Mouse (Mus musculus) cerebellum, adult 2 months (tissue): Measurements from ENCODE around the gene Lrrk1. TPM values are rescaled to one million over a fixed set of nuclear protein-coding genes. Genes with fewer than 3 reads are reported as not detected.

ENCODE experiments used
- DNase-seq, 2 experiments: peaks; one replicate each; pipeline ENCODE4 v3.0.0; 2021
- H3K27ac ChIP-seq: fragments of 200-500 bp; 2 replicates; pipeline ENCODE4 v1.5.1; 2012; ENCODE audit warnings: low read length, control low read depth, inconsistent platforms; ENCODE audit not compliant: insufficient read depth
- H3K27me3 ChIP-seq: fragments of 200-500 bp; 2 replicates; pipeline ENCODE4 v1.6.1; 2012; ENCODE audit warnings: inconsistent platforms, mild to moderate bottlenecking, low read length, moderate library complexity; ENCODE audit not compliant: control insufficient read depth, insufficient read depth
- H3K4me1 ChIP-seq: fragments of 200-500 bp; 2 replicates; pipeline ENCODE4 v1.6.1; 2011; ENCODE audit warnings: low read length; ENCODE audit not compliant: control insufficient read depth, insufficient read depth
- H3K4me3 ChIP-seq: fragments of 200-500 bp; replicated peaks from 2 replicates; pipeline ENCODE3; 2011; ENCODE audit warnings: mild to moderate bottlenecking, low read depth, low read length, control low read depth; ENCODE audit not compliant: insufficient read depth
- CTCF ChIP-seq: fragments of 200-500 bp; IDR thresholded peaks from 2 replicates; pipeline ENCODE4 v1.5.1; 2011; ENCODE audit warnings: low read depth, mild to moderate bottlenecking, control low read depth, low read length, moderate library complexity, borderline replicate concordance; ENCODE audit not compliant: insufficient read depth
- POLR2A ChIP-seq: fragments of 200-500 bp; IDR thresholded peaks from 2 replicates; pipeline ENCODE4 v1.6.1; 2011; ENCODE audit warnings: low read length, control low read depth, borderline replicate concordance; ENCODE audit not compliant: insufficient read depth
- WGBS: fragments of 180-500 bp; shearing (Covaris S2); methylation state at CpG from one replicate; pipeline ENCODE4 v1.1.7; 2018; 5-methylcytosine and 5-hydroxymethylcytosine counted together
- polyA plus RNA-seq: library from polyadenylated mRNA; depleted of rRNA; stranded (reverse); fragments of >200 nt; gene quantifications from 2 replicates; pipeline ENCODE4 v1.2.3, GENCODE M21; 2012

The Lrrk1 gene
- polyA plus RNA-seq, 1 experiment: 2.6 TPM

DNA sequence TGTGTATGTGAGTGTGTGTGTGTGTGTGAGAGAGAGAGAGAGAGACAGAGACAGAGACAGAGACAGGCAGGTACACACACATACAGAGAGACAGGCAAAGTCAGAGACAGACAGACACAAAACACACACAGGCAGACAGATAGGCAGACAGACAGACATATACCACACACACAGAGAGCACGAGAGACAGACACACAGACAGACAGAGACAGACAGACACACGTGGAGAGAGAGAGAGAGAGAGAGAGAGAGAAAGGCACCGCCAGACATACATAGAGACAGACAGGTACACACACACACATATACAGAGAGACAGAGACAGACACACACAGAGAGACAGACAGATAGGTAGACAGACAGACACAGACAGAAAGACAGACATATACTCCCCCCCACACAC is 138.7 kb downstream of the Lrrk1 start:
- WGBS: 90% methylated on average over 3 of the region's 3 CpGs
- Histone ChIP-seq H3K27me3 (no peaks in the 10 kb centered on the region), H3K4me3 (no peak overlapping the region), H3K27ac (no peak overlapping the region), H3K4me1 (peaks cover 6% of the 10 kb centered on the region; the same call in 1 of the 2 replicates)
- no peak for DNase-seq
- TF ChIP-seq POLR2A: no peak
- no peak for TF ChIP-seq CTCF

DNA sequence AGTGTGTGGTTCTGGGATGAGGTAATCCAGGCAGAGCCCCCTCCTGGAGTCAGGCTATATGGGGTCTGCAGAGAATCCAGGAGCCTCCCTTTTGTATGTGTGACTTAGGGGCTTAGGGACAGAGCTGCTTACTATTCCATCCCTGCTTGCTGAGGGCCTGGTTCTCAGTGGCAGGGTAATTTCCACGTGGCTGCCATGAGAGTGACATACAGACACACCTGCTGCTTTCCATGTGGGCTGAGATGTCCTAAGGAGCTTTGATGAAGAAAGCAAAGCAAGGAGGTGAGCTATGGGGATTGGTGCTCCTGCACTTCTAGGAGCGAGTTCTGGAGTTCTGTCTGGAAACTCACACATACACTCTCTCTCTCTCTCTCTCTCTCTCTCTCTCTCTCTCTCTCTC is 139.1 kb downstream of the Lrrk1 start:
- TF ChIP-seq POLR2A: no peak
- TF ChIP-seq CTCF: no peak
- Histone ChIP-seq H3K27me3 (no peaks in the 10 kb centered on the region), H3K4me1 (peaks cover 3% of the 10 kb centered on the region; the same call in 1 of the 2 replicates), H3K4me3 (no peak overlapping the region), H3K27ac (no peak overlapping the region)
- WGBS: 70% methylated on average over 2 of the region's 2 CpGs
- DNase-seq: no peak

DNA sequence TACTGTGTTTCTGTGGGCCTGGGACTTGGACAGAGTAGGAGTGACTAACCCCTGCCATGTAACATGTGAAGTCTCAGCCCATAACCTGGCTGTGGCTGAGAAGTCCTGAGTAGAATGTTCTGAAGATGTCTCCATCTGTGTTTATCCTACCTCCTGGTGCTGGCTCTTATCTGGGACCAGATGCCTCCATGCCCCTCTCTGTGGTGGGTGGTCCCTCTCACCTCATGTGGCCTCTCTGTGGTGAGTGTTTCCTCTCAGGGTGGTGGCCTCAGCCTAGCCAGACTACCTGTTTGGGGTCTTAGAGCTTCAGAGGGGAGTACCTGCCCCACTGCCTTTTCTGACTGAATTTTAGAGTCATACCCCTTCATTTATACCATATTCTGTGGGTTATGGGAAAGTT is 139.9 kb downstream of the Lrrk1 start:
- Histone ChIP-seq H3K4me3 (no peak overlapping the region), H3K27ac (no peak overlapping the region), H3K4me1 (no peaks in the 10 kb centered on the region), H3K27me3 (no peaks in the 10 kb centered on the region)
- no peak for TF ChIP-seq CTCF
- no peak for TF ChIP-seq POLR2A
- DNase-seq: no peak

DNA sequence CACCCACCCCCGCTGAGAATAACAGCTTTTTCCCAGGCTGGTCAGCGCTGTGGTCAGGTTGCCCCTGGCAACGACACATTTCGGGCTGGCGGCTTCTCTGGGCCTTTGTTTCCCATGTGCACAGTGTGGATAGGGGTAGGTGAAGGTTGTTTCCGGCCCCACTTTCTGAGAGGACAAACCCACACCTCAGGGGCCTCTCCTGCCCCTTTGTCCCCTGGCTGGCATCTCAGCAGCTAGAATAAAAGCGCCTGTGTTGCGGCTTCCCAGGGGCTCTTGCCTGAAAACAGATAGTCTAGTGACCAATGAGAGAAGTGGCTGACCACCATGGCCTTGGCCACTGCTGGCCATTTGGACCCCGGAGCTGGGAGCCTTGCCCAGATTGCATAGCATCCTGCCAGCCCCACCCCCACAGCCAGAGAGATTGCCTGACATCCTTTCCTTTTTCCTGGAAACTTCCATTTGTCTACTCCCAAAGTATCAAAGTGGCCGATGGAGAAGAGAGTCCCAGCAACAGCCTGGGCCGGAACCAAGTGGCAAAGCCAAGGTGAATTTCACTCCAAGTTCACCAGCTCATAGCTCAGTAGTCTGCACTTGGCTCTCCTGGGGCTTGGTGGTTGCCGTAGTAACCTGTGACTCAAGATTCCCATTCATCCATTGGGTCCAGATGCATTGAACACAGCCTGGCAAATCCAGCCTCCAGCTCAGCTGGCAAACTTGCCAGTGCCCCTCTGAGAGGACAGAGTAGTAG is 140.7 kb downstream of the Lrrk1 start:
- no peak for TF ChIP-seq CTCF
- no peak for TF ChIP-seq POLR2A
- Histone ChIP-seq H3K27ac (no peak overlapping the region), H3K4me3 (no peak overlapping the region), H3K27me3 (no peaks in the 10 kb centered on the region), H3K4me1 (no peaks in the 10 kb centered on the region)
- peak; percentile 35 to 54 for DNase-seq
- 40% methylated on average over 12 of the region's 12 CpGs for WGBS

DNA sequence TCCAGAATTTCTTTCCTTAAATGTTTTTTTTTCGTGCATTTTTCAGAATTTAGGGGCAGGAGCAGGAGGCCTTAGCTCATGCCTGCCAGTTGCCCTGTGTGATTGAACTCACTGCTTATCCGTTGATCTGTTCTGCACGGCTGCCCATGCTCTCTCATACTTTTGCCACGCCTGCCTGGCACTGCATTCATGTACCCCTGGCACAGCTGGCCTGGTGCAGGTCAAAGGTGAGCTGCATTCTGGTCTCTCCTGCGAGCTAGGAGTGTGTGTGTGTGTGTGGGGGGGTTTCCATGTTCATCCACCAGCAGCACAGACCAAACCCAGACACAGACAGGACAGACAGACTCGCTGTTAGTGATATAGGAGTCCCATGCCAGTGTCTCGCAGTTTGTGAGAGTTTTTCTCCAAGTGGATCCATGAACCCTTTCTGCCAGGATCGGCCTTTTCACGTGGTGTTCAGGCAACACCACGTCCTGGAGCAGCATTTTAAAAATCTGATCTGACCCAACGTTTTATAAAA is 141.4 kb downstream of the Lrrk1 start:
- 52% methylated on average over 11 of the region's 11 CpGs for WGBS

DNA sequence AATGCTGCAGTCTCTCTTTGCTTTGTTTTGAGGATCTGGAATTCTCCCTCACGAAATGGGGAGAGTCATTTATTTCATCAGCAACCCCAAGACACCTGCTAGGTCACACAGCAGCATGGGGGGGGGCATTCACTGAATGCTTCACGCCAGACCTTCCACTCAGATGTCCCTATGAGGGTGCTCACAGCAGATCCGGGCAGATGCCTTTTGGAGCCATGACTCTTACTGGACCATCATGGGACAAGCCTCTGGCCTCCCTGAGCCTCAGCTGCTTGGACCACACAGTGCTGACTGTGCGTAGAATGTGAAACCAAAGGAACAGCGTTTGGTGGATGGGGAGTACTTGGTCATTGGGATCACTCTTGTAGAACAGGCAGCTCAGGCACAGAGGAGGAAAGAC is 142.5 kb downstream of the Lrrk1 start:
- TF ChIP-seq POLR2A (no peak), CTCF (no peak)
- WGBS: 82% methylated on average over 5 of the region's 5 CpGs
- H3K27ac ChIP-seq: no peak overlapping the region
- no peak for DNase-seq
- no peaks in the 10 kb centered on the region for H3K4me1 ChIP-seq
- no peak overlapping the region for H3K4me3 ChIP-seq
- H3K27me3 ChIP-seq: no peaks in the 10 kb centered on the region

More for the DNA sequence above, 141.4 kb downstream of the Lrrk1 start:
- Histone ChIP-seq H3K4me1 (no peaks in the 10 kb centered on the region), H3K4me3 (no peak overlapping the region), H3K27ac (no peak overlapping the region), H3K27me3 (no peaks in the 10 kb centered on the region)
- TF ChIP-seq CTCF (no peak), POLR2A (no peak)
- no peak for DNase-seq

DNA sequence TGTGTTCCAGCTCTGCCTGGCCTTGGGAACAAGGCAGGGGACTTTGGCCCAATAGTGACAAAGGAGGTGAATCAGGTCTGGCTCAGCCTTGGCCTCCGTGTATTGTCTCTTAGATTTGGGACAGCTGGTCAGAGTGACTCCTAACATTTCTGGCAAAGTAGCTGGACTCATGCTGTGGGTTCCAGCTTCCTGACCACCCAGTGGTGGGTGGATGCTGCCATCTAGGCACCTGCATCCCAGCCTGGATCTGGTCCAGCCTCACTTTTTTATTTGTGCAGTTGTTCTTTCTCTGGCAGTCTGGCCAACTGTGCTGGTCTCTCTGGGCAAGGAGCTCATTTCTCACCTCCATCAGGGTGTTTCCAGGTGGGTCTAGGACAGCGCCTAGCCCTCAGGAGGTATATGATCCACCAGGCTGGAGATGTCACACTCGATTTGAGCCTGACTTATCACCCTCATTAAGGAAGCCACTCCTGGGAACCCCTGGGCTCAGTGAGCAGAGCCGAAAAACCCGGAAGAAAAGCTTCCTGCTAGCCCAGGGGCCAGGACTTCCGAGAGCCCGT is 144.3 kb downstream of the Lrrk1 start:
- TF ChIP-seq CTCF (no peak), POLR2A (no peak)
- 45% methylated on average over 7 of the region's 7 CpGs for WGBS
- Histone ChIP-seq H3K4me3 (no peak overlapping the region), H3K4me1 (no peaks in the 10 kb centered on the region), H3K27ac (no peak overlapping the region), H3K27me3 (no peaks in the 10 kb centered on the region)
- no peak for DNase-seq
